Mouse (Mus musculus) cortical plate, adult 2 months (tissue): ENCODE results near the gene 2310011J03Rik. TPM values are rescaled to one million over a fixed set of nuclear protein-coding genes. Genes with fewer than 3 reads are reported as not detected.
A peak's percentile ranks its signal among the peaks of the same experiment; 100 is the strongest.

ENCODE experiments used
- H3K27ac ChIP-seq: fragments of 200-500 bp; 2 replicates; pipeline ENCODE4 v1.5.1; 2012; ENCODE audit warnings: low read length, control low read depth, inconsistent platforms; ENCODE audit not compliant: insufficient read depth
- H3K4me1 ChIP-seq: fragments of 200-500 bp; 2 replicates; pipeline ENCODE4 v1.6.1; 2011; ENCODE audit warnings: low read length; ENCODE audit not compliant: control insufficient read depth, insufficient read depth
- H3K4me3 ChIP-seq: fragments of 200-500 bp; 2 replicates; pipeline ENCODE4 v1.5.1; 2011; ENCODE audit warnings: mild to moderate bottlenecking, low read length, control low read depth; ENCODE audit not compliant: insufficient read depth
- CTCF ChIP-seq: fragments of 200-500 bp; IDR thresholded peaks from 2 replicates; pipeline ENCODE4 v1.5.1; 2011; ENCODE audit warnings: mild to moderate bottlenecking, control low read depth, low read length; ENCODE audit not compliant: insufficient read depth; ENCODE audit errors: extremely low read depth
- POLR2A ChIP-seq: fragments of 200-500 bp; IDR thresholded peaks from 2 replicates; pipeline ENCODE4 v1.6.1; 2011; ENCODE audit warnings: mild to moderate bottlenecking, low read length, control low read depth; ENCODE audit not compliant: insufficient read depth; ENCODE audit errors: extremely low read depth
- polyA plus RNA-seq: library from polyadenylated mRNA; depleted of rRNA; stranded (reverse); fragments of >200 nt; gene quantifications from 2 replicates; pipeline ENCODE4 v1.2.3, GENCODE M21; 2012; rRNA removed

The 2310011J03Rik gene
- polyA plus RNA-seq: 51.9 and 52.3 TPM in 2 replicates

GRCm38 (mm10) chr10:80320340-80320760, at the start of gene 2310011J03Rik:
TSS of gene 2310011J03Rik (minus strand) at chr10:80320537.
- peaks cover 5% of the 10 kb centered on the region for H3K4me1 ChIP-seq
- no peak within 1 kb of the TSS for H3K27ac ChIP-seq
- peak within 1 kb of the TSS; percentile 59 for H3K4me3 ChIP-seq
- TF ChIP-seq POLR2A (peak; percentile 59; the same call in 1 of the 2 replicates), CTCF (no peak)

DNA sequence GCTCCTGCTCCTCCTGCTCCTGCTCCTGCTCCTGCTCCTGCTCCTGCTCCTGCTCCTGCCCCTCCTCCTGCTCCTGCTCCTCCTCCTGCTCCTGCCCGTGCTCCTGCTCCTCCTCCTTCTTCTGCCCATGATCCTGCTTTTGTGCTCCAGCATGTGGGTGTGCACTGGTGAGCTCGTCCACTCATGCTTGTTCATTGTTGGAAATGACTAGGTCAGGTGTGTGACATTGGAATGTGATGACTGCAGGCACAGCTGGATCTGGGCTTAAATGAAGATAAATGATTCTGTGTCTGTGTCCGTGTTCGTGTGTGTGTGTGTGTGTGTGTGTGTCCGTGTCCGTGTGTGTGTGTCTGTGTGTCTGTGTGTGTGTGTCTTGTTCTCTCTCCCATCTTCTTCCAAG, 48.1 kb upstream of the 2310011J03Rik start:
- no peak for TF ChIP-seq POLR2A
- no peak for TF ChIP-seq CTCF
- no peak overlapping the region for H3K4me3 ChIP-seq

DNA sequence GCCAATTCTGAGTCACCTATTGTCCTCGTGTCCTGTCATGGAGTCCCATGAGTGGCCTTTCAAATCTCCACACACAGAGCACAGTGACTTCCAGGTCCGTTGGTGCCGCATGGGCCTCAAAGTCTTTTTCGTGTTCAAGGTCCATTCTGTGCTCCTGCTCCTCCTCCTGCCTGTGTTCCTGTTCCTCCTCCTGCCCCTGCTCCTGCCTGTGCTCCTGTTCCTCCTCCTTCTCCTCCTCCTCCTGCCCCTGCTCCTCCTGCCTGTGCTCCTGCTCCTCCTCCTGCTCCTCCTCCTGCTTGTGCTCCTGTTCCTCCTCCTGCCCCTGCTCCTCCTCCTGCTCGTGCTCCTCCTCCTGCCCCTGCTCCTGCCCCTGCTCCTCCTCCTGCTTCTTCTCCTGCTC, 47.6 kb upstream of the 2310011J03Rik start:
- no peak overlapping the region for H3K4me3 ChIP-seq

More for the DNA sequence above, 48.1 kb upstream of the 2310011J03Rik start:
- Histone ChIP-seq H3K27ac (no peak overlapping the region), H3K4me1 (no peaks in the 10 kb centered on the region)

GRCm38 (mm10) chr10:80365736-80366135, 45.4 kb upstream of the 2310011J03Rik start:
- Histone ChIP-seq H3K27ac (no peak overlapping the region), H3K4me3 (no peak overlapping the region), H3K4me1 (no peaks in the 10 kb centered on the region)
- no peak for TF ChIP-seq POLR2A
- TF ChIP-seq CTCF: no peak

More for the DNA sequence above, 47.6 kb upstream of the 2310011J03Rik start:
- no peak for TF ChIP-seq POLR2A
- no peak for TF ChIP-seq CTCF
- no peaks in the 10 kb centered on the region for H3K4me1 ChIP-seq
- no peak overlapping the region for H3K27ac ChIP-seq

- no peak for TF ChIP-seq POLR2A
- no peak for TF ChIP-seq CTCF
- no peaks in the 10 kb centered on the region for H3K4me1 ChIP-seq
- no peak overlapping the region for H3K4me3 ChIP-seq
- no peak overlapping the region for H3K27ac ChIP-seq
These were observed 43.4 kb upstream of the 2310011J03Rik start for GRCm38 (mm10) chr10:80363734-80364133.

GRCm38 (mm10) chr10:80357994-80358639, 37.8 kb upstream of the 2310011J03Rik start:
- no peak overlapping the region for H3K27ac ChIP-seq
- H3K4me1 ChIP-seq: no peaks in the 10 kb centered on the region
- TF ChIP-seq CTCF: no peak
- no peak for TF ChIP-seq POLR2A
- H3K4me3 ChIP-seq: peak overlapping the region; percentile 48; the same call in 1 of the 2 replicates

DNA sequence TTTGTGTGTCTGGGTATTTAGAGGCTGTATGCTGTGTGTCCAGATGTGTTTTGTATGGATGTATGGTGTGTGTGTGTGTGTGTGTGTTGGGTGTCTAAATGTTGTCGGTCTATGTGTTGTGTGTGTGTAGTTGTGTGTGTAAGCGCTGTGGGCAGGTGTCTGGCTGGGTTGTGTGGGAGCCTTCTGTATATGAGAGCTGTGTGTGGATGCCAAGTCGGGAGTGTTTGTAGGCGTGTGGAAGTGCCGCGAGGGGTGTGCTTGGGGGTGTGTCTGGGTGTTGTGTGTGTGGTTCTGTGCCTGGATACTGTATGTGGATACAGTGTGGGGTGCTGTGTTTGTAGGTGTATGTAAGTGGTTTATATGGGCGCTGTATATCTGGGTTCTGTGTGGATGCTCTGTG, 37.0 kb upstream of the 2310011J03Rik start:
- Histone ChIP-seq H3K4me1 (no peaks in the 10 kb centered on the region), H3K27ac (no peak overlapping the region), H3K4me3 (peak overlapping the region; percentile 48)
- TF ChIP-seq POLR2A: no peak
- no peak for TF ChIP-seq CTCF

GRCm38 (mm10) chr10:80356737-80357136, 36.4 kb upstream of the 2310011J03Rik start:
- no peak for TF ChIP-seq POLR2A
- Histone ChIP-seq H3K27ac (no peak overlapping the region), H3K4me3 (peak overlapping the region; percentile 48)

DNA sequence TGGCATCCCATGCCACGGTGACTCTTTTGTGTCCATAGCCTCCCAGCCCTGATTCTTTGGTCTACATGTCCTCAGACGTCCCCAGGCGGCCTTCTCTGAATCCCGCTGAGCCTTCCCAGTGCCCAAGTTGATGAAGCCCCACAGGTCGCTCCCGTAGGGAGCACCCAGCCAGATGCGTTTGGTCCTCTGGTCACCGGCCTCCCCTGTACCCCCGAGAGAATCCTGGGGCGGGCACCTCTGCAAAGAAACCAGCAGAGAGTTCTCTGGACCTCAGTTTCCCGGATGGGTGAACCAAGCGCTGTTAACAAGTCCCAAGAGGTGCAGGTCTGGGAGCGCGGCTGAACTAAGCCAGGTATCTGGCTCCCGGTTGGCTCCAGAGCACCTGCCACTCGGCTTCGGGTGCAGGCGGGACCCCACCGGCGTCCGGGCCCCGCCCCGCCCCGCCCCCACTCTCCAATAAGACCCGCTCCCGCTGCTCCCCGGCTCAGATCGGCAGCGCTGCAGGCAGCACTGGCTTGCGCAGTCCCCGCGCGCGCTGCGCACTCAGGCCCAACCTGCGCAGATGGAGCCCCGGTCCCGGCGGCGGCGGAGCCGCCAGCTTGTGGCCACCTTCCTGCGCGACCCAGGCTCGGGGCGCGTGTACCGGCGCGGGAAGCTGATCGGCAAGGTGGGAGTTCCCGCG, 35.8 kb upstream of the 2310011J03Rik start, which contains the start of gene Plk5:
TSS of gene Plk5 (plus strand) at position 459 of the 682 bp plus-strand sequence.
- Histone ChIP-seq H3K27ac (no peak within 1 kb of the TSS), H3K4me1 (no peaks in the 10 kb centered on the region), H3K4me3 (peak within 1 kb of the TSS; percentile 48)
- TF ChIP-seq POLR2A (no peak), CTCF (no peak)

More at GRCm38 (mm10) chr10:80356737-80357136, 36.4 kb upstream of the 2310011J03Rik start:
- no peaks in the 10 kb centered on the region for H3K4me1 ChIP-seq

DNA sequence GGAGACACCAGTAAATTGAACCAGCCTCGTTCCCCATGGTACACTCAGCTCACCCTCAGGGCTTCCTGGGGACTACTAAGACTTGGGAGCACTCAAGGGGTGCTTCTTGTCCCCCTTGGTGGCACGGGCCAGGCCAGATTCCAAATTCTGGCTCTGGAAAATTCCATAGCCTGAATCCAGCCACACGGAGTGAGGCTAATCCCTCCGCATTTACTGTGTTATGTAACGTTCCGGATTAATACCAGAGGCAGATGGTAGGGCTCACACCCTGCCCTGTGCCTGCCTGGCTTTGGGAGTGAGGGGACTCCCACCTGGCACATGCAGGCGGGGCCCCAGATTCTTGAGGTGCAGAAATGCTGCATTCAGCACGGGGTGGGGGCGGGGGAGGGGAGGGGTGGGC, 35.1 kb upstream of the 2310011J03Rik start:
- TF ChIP-seq POLR2A (no peak), CTCF (no peak)
- Histone ChIP-seq H3K4me1 (no peaks in the 10 kb centered on the region), H3K27ac (no peak overlapping the region), H3K4me3 (0 out of 2 replicates have a peak overlapping the region, but pooled peaks have one; percentile 48)
